Mouse (Mus musculus): ENCODE measurements at regions not wholly inside any gene's neighbourhood (a gene's known extent, or its start where the extent isn't known, plus 50 kb on each side); places are given as distances from the start of the nearest gene placed in this dataset.

GRCm38 (mm10) chr14:89844888-89845287, 1373.7 kb upstream of the Pcdh20 start:
- CTCF ChIA-PET, result no interaction called here
- POLR2A ChIA-PET, result no interaction called here

- POLR2A ChIA-PET, result no interaction called here
- CTCF ChIA-PET, result no interaction called here
These were observed 1355.5 kb upstream of the Pcdh20 start for GRCm38 (mm10) chr14:89826731-89827130.

DNA sequence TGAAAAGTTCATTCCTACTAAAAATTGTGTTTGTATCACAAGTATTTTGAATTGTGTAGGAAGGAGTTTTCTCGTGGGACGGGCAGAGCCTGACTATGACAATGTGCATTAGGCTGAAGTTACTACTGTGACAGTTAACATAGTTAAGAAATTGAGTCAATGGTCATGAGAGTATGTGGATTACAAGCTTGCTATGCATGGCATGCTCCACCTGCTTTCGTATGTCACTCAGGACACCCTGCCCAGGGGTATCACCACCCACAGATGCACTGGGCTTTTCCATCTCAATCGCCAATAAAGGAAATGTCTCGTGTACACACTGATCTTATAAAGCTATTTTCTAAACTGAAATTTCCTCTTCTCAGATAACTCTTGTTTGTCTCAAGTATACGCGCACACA, 1354.8 kb upstream of the Pcdh20 start:
- POLR2A ChIA-PET, result no interaction called here
- CTCF ChIA-PET, result interaction anchor here in 1 of 4 experiments (0.6 kb wide), 1 partner anchor 96 kb away, joined by 4 read pairs; no protein-coding TSS in a partner anchor

DNA sequence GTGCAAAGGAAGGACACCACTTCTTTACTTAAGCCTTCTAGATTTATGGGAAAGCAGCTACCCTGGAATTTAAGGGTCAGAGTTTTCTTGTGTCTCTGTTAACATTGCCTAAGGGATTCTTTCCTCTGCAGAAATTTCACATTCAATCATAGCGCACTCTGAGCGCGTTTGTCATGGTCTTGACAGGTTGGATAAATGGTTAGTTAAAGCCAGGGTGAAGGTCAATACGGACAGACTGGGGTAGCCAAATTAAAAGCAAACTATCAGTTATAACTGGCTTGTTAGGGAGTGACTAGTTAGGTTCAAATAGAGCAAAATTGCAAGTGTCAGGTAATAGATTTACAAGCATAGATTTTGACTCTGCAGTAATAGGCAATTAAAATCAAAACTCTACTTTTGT, 1352.2 kb upstream of the Pcdh20 start:
- ChIA-PET CTCF (no interaction called here), POLR2A (no interaction called here)

DNA sequence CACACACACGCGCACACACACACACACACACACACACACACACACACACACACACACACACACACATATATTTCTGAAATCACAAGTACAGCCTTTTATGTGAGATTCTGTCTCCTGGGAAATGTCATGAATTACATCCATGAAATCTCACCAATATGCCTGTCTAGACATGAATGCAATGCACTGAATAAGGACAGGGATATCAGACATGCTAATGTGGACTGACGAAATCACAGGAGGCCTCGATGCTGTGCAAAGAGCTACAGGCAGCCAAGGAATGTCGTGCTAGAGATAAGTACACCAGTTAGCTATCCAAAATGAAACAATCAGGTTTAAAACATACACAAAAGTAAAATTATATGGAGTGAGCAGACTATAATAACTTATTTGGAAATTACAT, 1351.0 kb upstream of the Pcdh20 start:
- POLR2A ChIA-PET, result no interaction called here
- CTCF ChIA-PET, result no interaction called here

- POLR2A ChIA-PET, result no interaction called here
- CTCF ChIA-PET, result interaction anchor here in 1 of 4 experiments (1.2 kb wide), 1 partner anchor 114 kb away, joined by 3 read pairs; no protein-coding TSS in a partner anchor
These were observed 1335.6 kb upstream of the Pcdh20 start for GRCm38 (mm10) chr14:89806825-89807224.

GRCm38 (mm10) chr14:89804677-89805234, 1333.6 kb upstream of the Pcdh20 start:
- ChIA-PET CTCF (no interaction called here), POLR2A (no interaction called here)

- CTCF ChIA-PET, result no interaction called here
These were observed 1284.6 kb upstream of the Pcdh20 start for GRCm38 (mm10) chr14:89755831-89756230.

GRCm38 (mm10) chr14:89713711-89714110, 1242.5 kb upstream of the Pcdh20 start:
- ChIA-PET CTCF (no interaction called here), POLR2A (no interaction called here)

More at GRCm38 (mm10) chr14:89755831-89756230, 1284.6 kb upstream of the Pcdh20 start:
- POLR2A ChIA-PET, result no interaction called here

Data from embryonic stem cell, embryonic (primary cell).